Mouse (Mus musculus) intestine, embryonic 15.5 days (tissue): ENCODE data around the gene Trex2. TPM values are rescaled to one million over a fixed set of nuclear protein-coding genes. Genes with fewer than 3 reads are reported as not detected.

ENCODE experiments used
- ATAC-seq: fragments of 200-750 bp; cut with Nextera tagmentation; 2 replicates; pipeline ENCODE4 v1.8.0; 2017; ENCODE audit warnings: moderate TSS enrichment, moderate library complexity
- H3K27ac ChIP-seq: fragments of 300-500 bp; sonication (generic); 2 replicates; pipeline ENCODE4 v1.5.1; 2015; ENCODE audit warnings: mild to moderate bottlenecking, inconsistent platforms
- H3K27me3 ChIP-seq: fragments of 300-500 bp; sonication (generic); replicated peaks from 2 replicates; pipeline ENCODE4 v1.6.1; 2015; ENCODE audit warnings: inconsistent platforms
- H3K36me3 ChIP-seq: fragments of 300-500 bp; sonication (generic); 2 replicates; pipeline ENCODE4 v1.6.1; 2015; ENCODE audit warnings: inconsistent platforms
- H3K4me1 ChIP-seq: fragments of 300-500 bp; sonication (generic); replicated peaks from 2 replicates; pipeline ENCODE4 v1.6.1; 2015; ENCODE audit warnings: inconsistent platforms
- H3K4me2 ChIP-seq: fragments of 300-500 bp; sonication (generic); replicated peaks from 2 replicates; pipeline ENCODE4 v1.6.1; 2015; ENCODE audit warnings: mild to moderate bottlenecking, inconsistent platforms
- H3K4me3 ChIP-seq: fragments of 300-500 bp; sonication (generic); replicated peaks from 2 replicates; pipeline ENCODE4 v1.5.1; 2015; ENCODE audit warnings: inconsistent platforms
- H3K9ac ChIP-seq: fragments of 300-500 bp; sonication (generic); 2 replicates; pipeline ENCODE4 v1.6.1; 2015; ENCODE audit warnings: inconsistent platforms
- H3K9me3 ChIP-seq: fragments of 300-500 bp; sonication (generic); 2 replicates; pipeline ENCODE4 v1.6.1; 2016; ENCODE audit warnings: inconsistent platforms
- WGBS: fragments of 180-500 bp; shearing (Covaris S2); methylation state at CpG from one replicate; pipeline ENCODE4 v1.1.7; 2015; 5-methylcytosine and 5-hydroxymethylcytosine counted together
- polyA plus RNA-seq: library from polyadenylated mRNA; unstranded; fragments of >200 nt; fragmentation: Nextera tagmentation; extraction: Ambion mirVana; gene quantifications from 2 replicates; pipeline ENCODE4 v1.2.1, GENCODE M21; 2015

Gene Trex2
- polyA plus RNA-seq, 1 experiment from 2014 or later = not detected

DNA sequence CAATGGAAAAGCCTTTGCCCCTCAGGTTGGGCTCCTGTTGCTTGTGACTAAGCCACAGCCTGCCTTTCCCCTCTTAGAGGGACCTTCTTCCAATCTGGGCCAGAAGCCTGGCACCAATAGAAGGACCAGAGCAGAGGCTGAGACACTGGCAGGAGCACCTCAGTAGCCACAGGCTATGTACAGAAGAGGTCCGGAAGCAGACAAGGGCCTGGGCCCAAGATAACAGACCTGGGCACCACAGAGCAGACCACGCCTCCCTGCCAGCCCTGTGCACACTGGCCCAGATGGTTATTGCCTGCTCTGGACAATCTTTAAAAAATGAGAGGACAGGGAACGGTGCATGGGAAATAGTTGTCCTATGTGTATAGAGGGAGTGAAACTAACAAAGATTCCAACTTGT lies 36.6 kb upstream of the Trex2 start:
- WGBS = 88% methylated on average over 3 of the region's 3 CpGs
- Histone ChIP-seq H3K9ac (no peak overlapping the region), H3K4me2 (no peak overlapping the region), H3K27me3 (no peaks in the 10 kb centered on the region), H3K9me3 (no peaks in the 10 kb centered on the region), H3K4me3 (no peak overlapping the region), H3K4me1 (no peaks in the 10 kb centered on the region), H3K27ac (no peak overlapping the region), H3K36me3 (no peaks in the 10 kb centered on the region)
- no peak for ATAC-seq

GRCm38 (mm10) chrX:73468752-73469151 lies 33.6 kb upstream of the Trex2 start:
- WGBS = 45% methylated on average over 1 of the region's 1 CpGs
- Histone ChIP-seq H3K4me2 (no peak overlapping the region), H3K9me3 (no peaks in the 10 kb centered on the region), H3K9ac (no peak overlapping the region), H3K27me3 (no peaks in the 10 kb centered on the region), H3K36me3 (no peaks in the 10 kb centered on the region), H3K4me3 (no peak overlapping the region), H3K4me1 (no peaks in the 10 kb centered on the region), H3K27ac (no peak overlapping the region)
- ATAC-seq = no peak

DNA sequence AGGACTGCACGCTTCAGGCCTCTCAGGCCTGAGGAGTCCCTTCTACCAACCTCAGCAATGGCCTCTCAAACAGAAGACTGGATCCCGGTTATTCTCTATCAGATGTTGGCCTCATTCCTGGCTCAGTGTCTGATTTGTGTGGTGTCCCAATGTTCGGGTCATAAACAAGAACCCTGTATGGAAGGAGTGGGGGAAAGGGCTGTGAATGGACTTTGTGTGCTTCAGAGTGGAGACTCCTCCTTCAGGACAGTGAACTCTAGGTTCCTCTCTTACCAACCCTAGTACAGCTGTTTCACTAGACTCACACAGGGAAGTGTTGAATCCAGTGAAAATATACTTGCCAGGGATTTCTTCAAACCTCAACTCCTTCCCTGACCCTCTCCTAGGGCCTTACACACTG lies 33.2 kb upstream of the Trex2 start:
- Histone ChIP-seq H3K27me3 (no peaks in the 10 kb centered on the region), H3K27ac (peak overlapping the region; percentile 51; the same call in 1 of the 2 replicates), H3K4me2 (no peak overlapping the region), H3K4me3 (no peak overlapping the region), H3K9ac (no peak overlapping the region), H3K9me3 (no peaks in the 10 kb centered on the region), H3K36me3 (no peaks in the 10 kb centered on the region), H3K4me1 (no peaks in the 10 kb centered on the region)
- ATAC-seq = no peak
- 74% methylated on average over 3 of the region's 3 CpGs for WGBS

GRCm38 (mm10) chrX:73467446-73468241 lies 32.5 kb upstream of the Trex2 start:
- no peaks in the 10 kb centered on the region for H3K4me1 ChIP-seq
- H3K27me3 ChIP-seq = no peaks in the 10 kb centered on the region
- no peaks in the 10 kb centered on the region for H3K9me3 ChIP-seq
- H3K9ac ChIP-seq = no peak overlapping the region
- H3K27ac ChIP-seq = peak overlapping the region; percentile 51
- 0 out of 2 replicates have a peak, but pooled peaks have one; percentile 36 for ATAC-seq
- H3K36me3 ChIP-seq = no peaks in the 10 kb centered on the region
- no peak overlapping the region for H3K4me2 ChIP-seq
- 48% methylated on average over 5 of the region's 5 CpGs for WGBS
- H3K4me3 ChIP-seq = no peak overlapping the region

- WGBS = 63% methylated on average over 9 of the region's 9 CpGs
- no peaks in the 10 kb centered on the region for H3K4me1 ChIP-seq
- H3K4me2 ChIP-seq = no peak overlapping the region
- no peak overlapping the region for H3K27ac ChIP-seq
- no peak for ATAC-seq
- no peak overlapping the region for H3K4me3 ChIP-seq
- no peaks in the 10 kb centered on the region for H3K27me3 ChIP-seq
- H3K9me3 ChIP-seq = no peaks in the 10 kb centered on the region
- H3K36me3 ChIP-seq = no peaks in the 10 kb centered on the region
- no peak overlapping the region for H3K9ac ChIP-seq
Measured at GRCm38 (mm10) chrX:73465483-73466186, 30.5 kb upstream of the Trex2 start.

GRCm38 (mm10) chrX:73460792-73461191 lies 25.6 kb upstream of the Trex2 start:
- no peak overlapping the region for H3K4me3 ChIP-seq
- H3K9me3 ChIP-seq = no peaks in the 10 kb centered on the region
- H3K36me3 ChIP-seq = no peaks in the 10 kb centered on the region
- no peak for ATAC-seq
- no peaks in the 10 kb centered on the region for H3K27me3 ChIP-seq
- H3K9ac ChIP-seq = no peak overlapping the region
- no peaks in the 10 kb centered on the region for H3K4me1 ChIP-seq
- 80% methylated on average over 4 of the region's 4 CpGs for WGBS
- no peak overlapping the region for H3K4me2 ChIP-seq
- no peak overlapping the region for H3K27ac ChIP-seq

- peak; percentile 100 for ATAC-seq
- Histone ChIP-seq H3K4me3 (peak within 1 kb of the TSS; percentile 50), H3K9ac (peak within 1 kb of the TSS; percentile 47), H3K36me3 (no peaks in the 10 kb centered on the region), H3K27me3 (no peaks in the 10 kb centered on the region), H3K27ac (no peak within 1 kb of the TSS), H3K4me1 (no peaks in the 10 kb centered on the region), H3K4me2 (peak within 1 kb of the TSS; percentile 60), H3K9me3 (no peaks in the 10 kb centered on the region)
- WGBS = 15% methylated on average over 26 of the region's 26 CpGs
Measured at GRCm38 (mm10) chrX:73458877-73459392, 23.8 kb upstream of the Trex2 start, which contains the start of gene Haus7. Gene Haus7 (minus strand): TSS chrX:73459044.

- Histone ChIP-seq H3K36me3 (no peaks in the 10 kb centered on the region), H3K4me1 (no peaks in the 10 kb centered on the region), H3K9ac (no peak overlapping the region), H3K27me3 (no peaks in the 10 kb centered on the region), H3K27ac (no peak overlapping the region), H3K9me3 (no peaks in the 10 kb centered on the region), H3K4me2 (no peak overlapping the region), H3K4me3 (no peak overlapping the region)
- 13% methylated on average over 2 of the region's 2 CpGs for WGBS
- no peak for ATAC-seq
Measured at GRCm38 (mm10) chrX:73451949-73452348, 16.8 kb upstream of the Trex2 start.

DNA sequence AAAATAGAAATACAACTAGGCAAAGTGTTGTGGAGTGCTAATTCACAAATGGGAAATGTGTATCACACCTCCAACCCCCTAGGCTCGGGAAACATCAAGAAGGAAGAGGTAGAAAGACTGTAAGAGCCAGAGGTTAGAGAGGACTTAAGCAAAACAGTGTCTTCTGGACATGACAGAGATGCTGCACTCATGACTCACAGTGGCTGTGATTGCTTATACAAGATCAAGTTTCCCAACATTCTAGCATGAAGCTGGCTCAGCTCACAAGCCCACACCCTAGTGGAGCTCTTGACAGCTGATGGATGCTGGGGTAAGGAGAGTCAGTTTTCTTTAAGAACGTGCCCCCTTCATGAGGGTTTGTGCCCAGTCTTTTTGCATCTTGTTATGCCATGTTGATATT lies 6.3 kb upstream of the Trex2 start:
- no peak overlapping the region for H3K4me2 ChIP-seq
- H3K36me3 ChIP-seq = no peaks in the 10 kb centered on the region
- WGBS = 69% methylated on average over 2 of the region's 2 CpGs
- no peak for ATAC-seq
- no peak overlapping the region for H3K4me3 ChIP-seq
- H3K4me1 ChIP-seq = no peaks in the 10 kb centered on the region
- H3K27ac ChIP-seq = no peak overlapping the region
- H3K9ac ChIP-seq = no peak overlapping the region
- H3K27me3 ChIP-seq = no peaks in the 10 kb centered on the region
- H3K9me3 ChIP-seq = no peaks in the 10 kb centered on the region

DNA sequence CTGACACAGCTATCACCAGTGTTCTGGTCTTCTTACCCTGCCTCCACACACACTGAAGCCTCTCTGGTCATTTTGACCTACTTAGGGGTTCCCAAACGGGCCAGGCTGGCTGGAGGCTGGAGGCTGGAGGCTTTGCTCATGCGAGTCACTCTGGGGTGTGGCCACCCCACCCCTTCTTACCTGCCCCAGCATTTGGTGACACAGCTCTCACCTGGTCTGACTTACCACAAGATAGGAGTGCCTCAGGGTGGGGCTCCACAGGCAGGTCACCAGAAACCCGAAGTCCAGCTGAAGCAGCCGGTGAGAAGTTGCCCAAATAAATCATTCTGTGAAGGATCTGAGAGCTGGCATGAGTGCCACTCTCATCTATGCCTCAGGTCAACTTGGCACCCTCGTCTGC lies 2.3 kb downstream of the Trex2 start:
- no peaks in the 10 kb centered on the region for H3K4me1 ChIP-seq
- no peak overlapping the region for H3K4me2 ChIP-seq
- H3K4me3 ChIP-seq = no peak overlapping the region
- no peaks in the 10 kb centered on the region for H3K36me3 ChIP-seq
- no peak overlapping the region for H3K27ac ChIP-seq
- H3K9me3 ChIP-seq = no peaks in the 10 kb centered on the region
- H3K27me3 ChIP-seq = no peaks in the 10 kb centered on the region
- ATAC-seq = 0 out of 2 replicates have a peak, but pooled peaks have one; percentile 67
- 62% methylated on average over 5 of the region's 5 CpGs for WGBS
- no peak overlapping the region for H3K9ac ChIP-seq

- H3K27me3 ChIP-seq = no peaks in the 10 kb centered on the region
- no peak overlapping the region for H3K27ac ChIP-seq
- no peaks in the 10 kb centered on the region for H3K36me3 ChIP-seq
- no peaks in the 10 kb centered on the region for H3K4me1 ChIP-seq
- no peak overlapping the region for H3K4me3 ChIP-seq
- ATAC-seq = no peak
- H3K9me3 ChIP-seq = no peaks in the 10 kb centered on the region
- no peak overlapping the region for H3K9ac ChIP-seq
- 79% methylated on average over 2 of the region's 2 CpGs for WGBS
- no peak overlapping the region for H3K4me2 ChIP-seq
Measured at GRCm38 (mm10) chrX:73430036-73430435, 5.1 kb downstream of the Trex2 start.

GRCm38 (mm10) chrX:73412767-73413166 lies 22.4 kb downstream of the Trex2 start:
- Histone ChIP-seq H3K4me1 (no peaks in the 10 kb centered on the region), H3K9me3 (no peaks in the 10 kb centered on the region), H3K36me3 (no peaks in the 10 kb centered on the region), H3K4me3 (no peak overlapping the region), H3K27ac (no peak overlapping the region), H3K9ac (no peak overlapping the region), H3K4me2 (no peak overlapping the region), H3K27me3 (peaks cover 4% of the 10 kb centered on the region; the same call in 1 of the 2 replicates)
- 39% methylated on average over 1 of the region's 1 CpGs for WGBS
- no peak for ATAC-seq
